Mouse (Mus musculus): Measurements from ENCODE around the gene Batf3.

- TF ChIP-seq CTCF (IDR thresholded peaks at IDR 0.05; ENCODE audit: low read depth, low read length), result no peak
- TF ChIP-seq POLR2A (IDR thresholded peaks at IDR 0.05; ENCODE audit: extremely low read depth, insufficient read depth, low read length), result no peak
Measured at GRCm38 (mm10) chr1:191111146-191111545, 13.5 kb downstream of the Batf3 start.
